Mouse (Mus musculus): Measurements from ENCODE around the gene Rbm34.

DNA sequence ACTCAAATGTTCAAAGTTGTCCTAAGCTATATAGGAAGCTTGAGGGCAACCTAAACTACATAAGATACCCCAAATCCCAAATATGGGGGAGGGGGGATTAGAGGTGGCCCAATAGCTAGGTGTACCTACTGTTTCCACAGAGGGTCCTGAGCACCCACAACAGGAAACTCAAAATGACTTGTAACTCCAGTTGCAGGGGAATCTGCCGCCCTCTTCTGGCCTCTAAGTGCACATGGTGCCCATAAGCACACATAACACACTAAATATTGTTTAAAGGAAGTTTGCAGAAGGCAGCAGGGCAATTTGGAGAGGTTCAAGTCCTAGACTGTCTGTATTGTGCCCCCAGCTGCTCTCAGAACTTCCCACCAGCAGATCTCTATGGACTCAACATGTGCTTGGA, 43.8 kb downstream of the Rbm34 start:
- TF ChIP-seq POLR2A (IDR thresholded peaks at IDR 0.05; ENCODE audit: borderline replicate concordance, extremely low read depth, insufficient read depth, insufficient read length, poor library complexity, severe bottlenecking) (no peak), CTCF (IDR thresholded peaks at IDR 0.05; ENCODE audit: borderline replicate concordance, extremely low read depth, insufficient read depth, insufficient read length) (peak; percentile 58; the same call in 1 of the 2 replicates)
